Mouse (Mus musculus) intestine, embryonic 14.5 days (tissue): ENCODE results near the gene Canx. TPM values are rescaled to one million over a fixed set of nuclear protein-coding genes. Genes with fewer than 3 reads are reported as not detected.
A peak's percentile ranks its signal among the peaks of the same experiment; 100 is the strongest.

Source experiments
- ATAC-seq: fragments of 200-750 bp; cut with Nextera tagmentation; replicated peaks from 2 replicates; pipeline ENCODE4 v1.8.0; 2017; ENCODE audit warnings: low read depth, moderate number of reproducible peaks, moderate TSS enrichment, moderate library complexity; ENCODE audit not compliant: low FRiP score, low TSS enrichment
- DNase-seq: peaks from one replicate; pipeline ENCODE4 v3.0.0-alpha.2; 2018; ENCODE audit warnings: low spot score
- H3K27ac ChIP-seq: fragments of 300-500 bp; sonication (generic); 2 replicates; pipeline ENCODE4 v1.5.1; 2014; ENCODE audit warnings: low read depth, mild to moderate bottlenecking, control low read depth
- H3K27me3 ChIP-seq: fragments of 300-500 bp; sonication (generic); replicated peaks from 2 replicates; pipeline ENCODE4 v1.6.1; 2014; ENCODE audit warnings: low read length, control low read depth; ENCODE audit not compliant: control insufficient read depth, insufficient read depth
- H3K36me3 ChIP-seq: fragments of 300-500 bp; sonication (generic); 2 replicates; pipeline ENCODE4 v1.6.1; 2014; ENCODE audit warnings: low read length, control low read depth; ENCODE audit not compliant: control insufficient read depth, insufficient read depth
- H3K4me1 ChIP-seq: fragments of 300-500 bp; sonication (generic); replicated peaks from 2 replicates; pipeline ENCODE4 v1.6.1; 2014; ENCODE audit warnings: low read length, control low read depth, mixed read lengths; ENCODE audit not compliant: control insufficient read depth, insufficient read depth
- H3K4me2 ChIP-seq: fragments of 300-500 bp; sonication (generic); 2 replicates; pipeline ENCODE4 v1.6.1; 2014; ENCODE audit warnings: low read length
- H3K4me3 ChIP-seq: fragments of 300-500 bp; sonication (generic); 2 replicates; pipeline ENCODE4 v1.5.1; 2014; ENCODE audit warnings: low read depth, low read length, control low read depth, mixed read lengths
- H3K9ac ChIP-seq: fragments of 300-500 bp; sonication (generic); 2 replicates; pipeline ENCODE4 v1.6.1; 2014; ENCODE audit warnings: mild to moderate bottlenecking, low read length
- H3K9me3 ChIP-seq: fragments of 300-500 bp; sonication (generic); 2 replicates; pipeline ENCODE4 v1.6.1; 2016; ENCODE audit warnings: low read length, control low read depth; ENCODE audit not compliant: control insufficient read depth
- WGBS: fragments of 180-500 bp; shearing (Covaris S2); extraction: QIAGEN DNeasy Blood & Tissue Kit; methylation state at CpG from one replicate; pipeline ENCODE4 v1.1.7; 2014; 5-methylcytosine and 5-hydroxymethylcytosine counted together
- microRNA counts: library from miRNA; unstranded; fragments of <30 nt; microRNA quantifications from one replicate; lab custom pipeline; 2016
- microRNA-seq: library from miRNA; unstranded; fragments of <30 nt; microRNA quantifications from one replicate; pipeline ENCODE4, GENCODE M21; 2016
- polyA plus RNA-seq: library from polyadenylated mRNA; unstranded; fragments of >200 nt; fragmentation: Nextera tagmentation; extraction: Ambion mirVana; gene quantifications from 2 replicates; pipeline ENCODE4 v1.2.1, GENCODE M21; 2014

The Canx gene
- polyA plus RNA-seq, 1 experiment from 2014 or later, result 259 TPM

- H3K4me3 ChIP-seq, result no peak overlapping the region
- 69% methylated on average over 5 of the region's 5 CpGs for WGBS
Measured at GRCm38 (mm10) chr11:50245269-50245668, 80.2 kb downstream of the Canx start.

More at GRCm38 (mm10) chr11:50245269-50245668, 80.2 kb downstream of the Canx start:
- Histone ChIP-seq H3K27me3 (no peaks in the 10 kb centered on the region), H3K9me3 (no peaks in the 10 kb centered on the region), H3K36me3 (no peaks in the 10 kb centered on the region), H3K27ac (no peak overlapping the region), H3K9ac (no peak overlapping the region), H3K4me1 (no peaks in the 10 kb centered on the region), H3K4me2 (no peak overlapping the region)
- ATAC-seq (no peak), DNase-seq (no peak)

MicroRNAs encoded within 50 kb of the gene (microRNA counts, 519-probe panel; counts per million panel counts)
- microRNA mmu-miR-804 (lab: Ali Mortazavi, UCI), result 2,799 counts per million, percentile 31 among the panel's probes with 10 or more counts

Small RNA genes within 50 kb of the gene (microRNA-seq; reads per million reads assigned to microRNA genes)
- gene Mir804, result not detected

Other genes starting within 250 kb of the Canx start
- gene Tbc1d9b, start 194.3 kb downstream of the Canx start, polyA plus RNA-seq, result 37.3 and 41.4 TPM in 2 replicates
- gene Mrnip, start 151.2 kb downstream of the Canx start, polyA plus RNA-seq, result 15.6 and 18.1 TPM in 2 replicates
- 181 and 183 TPM in 2 replicates for gene Sqstm1, start 114.8 kb downstream of the Canx start, polyA plus RNA-seq
- 13.3 and 24.4 TPM in 2 replicates for gene Mgat4b, start 114.8 kb downstream of the Canx start, polyA plus RNA-seq
- gene Ltc4s, start 87.1 kb downstream of the Canx start, polyA plus RNA-seq, result 3.4 and 4.2 TPM in 2 replicates
- 8.5 and 9.1 TPM in 2 replicates for gene Maml1, start 33.4 kb downstream of the Canx start, polyA plus RNA-seq
- gene Cby3, start 28.8 kb upstream of the Canx start, polyA plus RNA-seq, result 0.27 TPM in 2 replicates
- gene Hnrnph1, start 51.3 kb upstream of the Canx start, polyA plus RNA-seq, result 411 and 475 TPM in 2 replicates
- gene Rufy1, start 105.5 kb upstream of the Canx start, polyA plus RNA-seq, result 21.6 and 24.8 TPM in 2 replicates